20 mouse cellular contexts compared by ENCODE assay signal in genomic region chr7:79263776-79264175, GRCm38 (mm10). TPM values are rescaled to one million over a fixed set of nuclear protein-coding genes. Genes with fewer than 3 reads are reported as not detected.
A peak's percentile ranks its signal among the peaks of the same experiment; 100 is the strongest.
DNase-seq lines count a peak whose midpoint lies in the region; TF ChIP-seq lines count a peak whose summit lies in the region.
"Had no signal": no experiment of that assay in that cellular context is flagged by ENCODE, and none has a peak within 500 bp of the region (broad histone marks: within the 10 kb centered on the region; RNA-seq: fewer than 3 reads in every experiment).

No protein-coding gene starts in this region.

- no peak overlapping the region for H3K4me2 ChIP-seq in myocyte (ENCODE audit: low read depth)

- peak; percentile 53 for DNase-seq in 416B (ENCODE audit: low read depth)
- no peak for DNase-seq in kidney, postnatal 25 days
- no peak for DNase-seq in embryo, embryonic 10.5 days (ENCODE audit: low spot score)
- DNase-seq in cerebellum, adult 18-20 months: no peak
- DNase-seq: adrenal gland, adult 2 months; adrenal gland, adult 8-10 months; adrenal gland, postnatal 10 days; adrenal gland, postnatal 14 days; adrenal gland, postnatal 25 days; adrenal gland, postnatal 36 days; B cell, adult 2 months; cerebellum, adult 11 months; cerebellum, adult 11-12 months; cerebellum, adult 2 months; cerebellum, adult 8-10 months; cerebellum, adult 9-10 months had no signal

- H3K79me3 ChIP-seq in C2C12 (ENCODE audit: low read depth): no peaks in the 10 kb centered on the region

- no peak for TF ChIP-seq POLR2A in myocyte (IDR thresholded peaks at IDR 0.05; ENCODE audit: insufficient read length, low read depth)

- no peak for TF ChIP-seq CTCF in C2C12 (IDR thresholded peaks at IDR 0.05; ENCODE audit: control insufficient read depth, insufficient read depth, insufficient read length)

- no peaks in the 10 kb centered on the region for H3K79me2 ChIP-seq in C2C12 (ENCODE audit: control insufficient read depth, insufficient read depth)
- H3K79me2 ChIP-seq in myocyte (ENCODE audit: control insufficient read depth, insufficient read depth): no peaks in the 10 kb centered on the region

- H3K36me3 ChIP-seq in C2C12 (ENCODE audit: control insufficient read depth, insufficient read depth) (no peaks in the 10 kb centered on the region), myocyte (ENCODE audit: control insufficient read depth, insufficient read depth) (no peaks in the 10 kb centered on the region)
- H3K36me3 ChIP-seq: G1E had no signal

- no peaks in the 10 kb centered on the region for H3K27me3 ChIP-seq in C2C12 (ENCODE audit: control insufficient read depth, insufficient read depth, insufficient read length)
- no peaks in the 10 kb centered on the region for H3K27me3 ChIP-seq in myocyte (ENCODE audit: control insufficient read depth, insufficient read depth, insufficient read length)
- H3K27me3 ChIP-seq: Patski had no signal

- H3K4me3 ChIP-seq in C2C12 (ENCODE audit: insufficient read depth, poor library complexity, severe bottlenecking) (no peak overlapping the region), myocyte (no peak overlapping the region)

- H3ac ChIP-seq in C2C12 (ENCODE audit: control insufficient read depth, insufficient read length, low read depth) (no peak overlapping the region), myocyte (ENCODE audit: control insufficient read depth, insufficient read length) (no peak overlapping the region)

TF ChIP-seq in C2C12, 6 proteins besides CTCF, POLR2A, EP300 and RAD21:
- no peak for TF ChIP-seq MYOG (IDR thresholded peaks at IDR 0.05; ENCODE audit: control insufficient read depth, extremely low read depth, insufficient read length)
- peak; percentile 59 for TF ChIP-seq MYOD1 (IDR thresholded peaks at IDR 0.05; ENCODE audit: control insufficient read depth, insufficient read length, low read depth)
- TF ChIP-seq MAX (IDR thresholded peaks at IDR 0.05): no peak

TF ChIP-seq in myocyte, 11 proteins besides CTCF, POLR2A, EP300 and RAD21:
- TF ChIP-seq E2F4 (IDR thresholded peaks at IDR 0.05; ENCODE audit: insufficient read depth): no peak
- peak in 1 of 3 experiments; percentile 31 for TF ChIP-seq MYOG (IDR thresholded peaks at IDR 0.05; ENCODE audit: control insufficient read depth in 1 of 3, insufficient read depth in 1 of 3, insufficient read length in 2 of 3, low read depth in 2 of 3)
- TF ChIP-seq TCF12 (IDR thresholded peaks at IDR 0.05; ENCODE audit: insufficient read depth, poor library complexity, severe bottlenecking): peak; percentile 31
- TF ChIP-seq MYOD1 (IDR thresholded peaks at IDR 0.05; ENCODE audit: control insufficient read depth in 1 of 3, insufficient read length in 2 of 3, low read depth in 2 of 3): peak in 2 of 3 experiments; percentile 92 to 93
TF ChIP-seq in myocyte: peak in this region for 3.

RNA-seq across cellular contexts. Expression of gene Abhd2, which starts 9.2 kb away (rescaled TPM):
- polyA plus RNA-seq in C2C12 (2012; fragmentation: generic; extraction: Trizol) (28.3 TPM), myocyte (2012; fragmentation: generic; extraction: Trizol) (16.9 TPM)
